Mouse (Mus musculus) small intestine, adult 2 months (tissue): ENCODE measurements around the gene Znhit2.
A peak's percentile ranks its signal among the peaks of the same experiment; 100 is the strongest.

Experiments used
- CTCF ChIP-seq: fragments of 200-500 bp; IDR thresholded peaks from 2 replicates; pipeline ENCODE4 v1.5.1; 2012; ENCODE audit warnings: low read depth, mild to moderate bottlenecking, control low read depth, inconsistent platforms, low read length, moderate library complexity, mixed read lengths; ENCODE audit not compliant: insufficient replicate concordance, insufficient read length; ENCODE audit errors: extremely low read depth
- POLR2A ChIP-seq: fragments of 200-500 bp; IDR thresholded peaks from 2 replicates; pipeline ENCODE4 v1.6.1; 2012; ENCODE audit warnings: low read depth, mild to moderate bottlenecking, control low read depth, inconsistent platforms, low read length, moderate library complexity

DNA sequence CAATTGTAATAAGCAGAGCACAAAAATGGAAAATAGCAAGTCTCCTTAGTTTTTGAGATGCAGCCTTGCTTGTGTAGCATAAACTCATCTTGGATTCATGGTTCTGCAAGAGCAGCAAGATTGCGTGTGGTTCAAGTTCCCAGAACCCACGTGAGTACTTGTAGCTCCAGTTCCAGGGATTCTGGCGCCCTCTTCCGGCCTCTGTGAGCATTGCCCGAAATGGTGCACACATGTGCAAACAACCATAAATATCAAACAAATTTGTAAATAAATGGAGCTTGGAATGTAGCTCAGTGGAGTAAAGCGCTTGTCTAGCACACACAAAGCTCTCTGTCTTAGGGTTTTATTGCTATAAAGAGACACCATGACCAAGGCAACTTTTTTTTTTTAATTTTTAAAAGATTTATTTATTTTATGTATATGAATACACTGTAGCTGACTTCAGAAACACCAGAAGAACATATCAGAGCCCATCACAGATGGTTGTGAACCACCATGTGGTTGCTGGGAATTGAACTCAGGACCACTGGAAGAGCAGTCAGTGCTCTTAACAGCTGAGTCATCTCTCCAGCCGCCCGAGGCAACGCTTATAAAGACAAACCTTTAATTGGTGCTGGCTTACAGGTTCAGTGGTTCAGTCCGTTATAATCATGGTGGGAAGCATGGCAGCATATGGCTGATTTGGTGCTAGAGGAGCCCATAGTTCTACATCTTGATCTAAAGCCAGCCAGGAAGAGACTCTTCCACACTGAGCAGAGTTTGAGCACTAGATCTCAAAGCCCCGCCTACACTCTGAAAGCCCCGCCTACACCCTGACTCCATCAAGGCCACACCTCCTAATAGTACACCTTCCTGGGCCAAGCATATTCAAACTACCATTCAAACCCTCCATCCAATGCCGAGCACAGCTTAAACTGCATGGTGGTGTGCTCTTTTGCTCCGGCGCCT lies 42.6 kb upstream of the Znhit2 start:
- TF ChIP-seq CTCF (peak; percentile 96), POLR2A (no peak)
